Mouse (Mus musculus) brain, adult 2 months (tissue): ENCODE measurements around the gene Carns1.
A peak's percentile ranks its signal among the peaks of the same experiment; 100 is the strongest.
"Not testable (repeated sequence)": the region's sequence is repeated elsewhere in the genome, so short reads cannot be mapped to it uniquely, and the experiment has no call there.

ENCODE experiments used
- DNase-seq: peaks from one replicate; pipeline ENCODE4 v3.0.0; 2011; ENCODE audit warnings: low read depth, low spot score

Carns1 gene

GRCm38 (mm10) chr19:4150567-4151487, 24.5 kb downstream of the Carns1 start:
- no peak for DNase-seq

- no peak for DNase-seq
Observed at GRCm38 (mm10) chr19:4149764-4150461, 25.4 kb downstream of the Carns1 start.

DNA sequence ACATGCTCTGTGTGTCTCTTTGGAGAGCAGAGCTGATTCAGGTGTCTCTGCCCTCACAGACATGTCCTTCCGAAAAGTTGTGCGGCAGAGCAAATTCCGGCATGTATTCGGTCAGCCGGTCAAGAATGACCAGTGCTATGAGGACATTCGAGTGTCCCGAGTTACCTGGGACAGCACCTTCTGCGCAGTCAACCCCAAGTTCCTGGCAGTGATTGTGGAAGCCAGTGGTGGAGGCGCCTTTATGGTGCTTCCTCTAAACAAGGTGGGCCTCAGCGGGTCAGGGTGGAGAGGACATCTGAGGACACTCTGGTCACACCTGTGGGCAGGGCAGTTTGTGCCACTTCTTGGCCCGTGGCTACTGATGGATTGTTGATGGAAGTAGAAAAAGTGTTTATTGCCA, 26.0 kb downstream of the Carns1 start:
- no peak for DNase-seq

DNA sequence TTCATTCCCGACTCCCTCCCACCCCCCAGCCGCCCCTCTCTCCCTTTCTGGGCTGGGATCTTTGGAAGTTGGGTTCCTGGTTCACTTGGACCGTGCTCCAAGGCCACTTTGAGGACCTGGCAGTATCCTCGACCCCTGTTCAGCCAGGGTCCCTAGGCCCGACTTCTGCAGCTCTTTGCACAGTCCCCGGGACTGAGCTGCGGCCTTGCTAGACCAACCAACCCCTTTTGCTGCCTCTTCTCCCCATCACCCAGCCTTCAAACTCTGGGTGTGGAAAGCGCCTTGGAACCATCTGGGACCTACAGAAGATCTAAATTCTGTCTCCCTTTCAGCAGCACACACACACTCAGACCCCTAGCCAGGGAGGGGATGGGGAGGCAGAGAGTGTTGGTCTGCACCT, 26.5 kb downstream of the Carns1 start:
- no peak for DNase-seq

- peak; percentile 96 for DNase-seq
Observed at GRCm38 (mm10) chr19:4148491-4148806, 26.8 kb downstream of the Carns1 start, which contains the start of gene Coro1b. TSS of gene Coro1b (plus strand) at chr19:4148619.

DNA sequence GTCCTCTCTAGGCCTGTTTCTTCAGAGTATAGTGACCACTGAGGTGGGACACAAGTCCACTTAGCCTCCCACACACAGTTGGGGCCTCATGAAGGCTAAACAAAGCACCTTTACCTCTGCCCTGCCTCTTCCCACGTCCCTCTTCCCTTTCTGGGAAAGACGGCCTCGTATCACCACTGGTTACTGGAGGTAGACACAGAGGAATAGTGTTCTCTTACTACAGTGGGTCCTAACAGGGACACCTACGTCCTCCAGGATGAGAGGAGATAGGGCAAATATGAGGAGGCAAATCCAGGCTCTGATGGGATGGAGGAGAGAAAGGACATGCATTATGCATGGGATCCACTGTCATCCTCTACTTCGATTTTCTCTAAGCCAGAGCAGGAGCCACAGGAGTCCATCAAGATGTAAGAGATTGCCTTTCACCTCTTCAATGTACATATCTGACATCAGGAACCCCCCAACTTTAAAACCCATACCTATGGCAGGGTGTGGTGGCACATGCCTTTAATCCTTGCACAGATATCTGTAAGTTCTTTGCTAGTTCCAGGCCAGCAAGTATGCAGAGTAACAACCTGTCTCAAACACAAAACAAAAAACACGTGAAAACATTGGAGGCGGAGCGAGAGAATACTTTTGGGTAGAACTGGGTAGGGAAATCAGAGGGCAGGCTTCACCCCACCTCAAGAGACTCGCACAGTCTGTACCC, 27.3 kb downstream of the Carns1 start:
- no peak for DNase-seq

DNA sequence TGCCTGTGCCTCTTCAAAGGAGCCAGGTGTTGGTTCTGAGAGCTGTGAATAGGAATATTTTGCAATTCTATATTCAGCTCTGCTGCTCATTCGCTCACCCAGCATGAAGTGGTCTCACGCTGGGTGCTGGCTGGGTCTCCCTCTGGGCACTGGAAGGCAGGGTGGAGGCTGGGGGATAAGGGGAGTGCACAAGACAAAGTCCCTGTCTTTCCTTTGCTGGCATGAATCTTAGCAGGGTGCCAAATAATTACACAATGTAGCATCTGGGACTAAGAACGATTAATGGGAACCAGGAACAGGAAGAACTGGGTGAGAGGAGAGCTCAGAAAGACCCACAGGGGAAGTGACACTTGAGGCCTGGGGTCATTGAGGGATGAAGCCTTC, 28.3 kb downstream of the Carns1 start:
- DNase-seq: no peak

GRCm38 (mm10) chr19:4146366-4147021, 28.8 kb downstream of the Carns1 start:
- DNase-seq: no peak

- no peak for DNase-seq
Observed at GRCm38 (mm10) chr19:4145936-4146335, 29.3 kb downstream of the Carns1 start.

GRCm38 (mm10) chr19:4144550-4145498, 30.5 kb downstream of the Carns1 start:
- DNase-seq: no peak

- DNase-seq: no peak
Observed at GRCm38 (mm10) chr19:4143759-4144268, 31.5 kb downstream of the Carns1 start, which contains the start of gene Cabp4. TSS of gene Cabp4 (minus strand) at chr19:4144033.

GRCm38 (mm10) chr19:4142416-4143173, 32.7 kb downstream of the Carns1 start:
- DNase-seq: no peak

GRCm38 (mm10) chr19:4140147-4140546, 35.1 kb downstream of the Carns1 start:
- no peak for DNase-seq

GRCm38 (mm10) chr19:4139446-4139845, 35.8 kb downstream of the Carns1 start, which contains the start of gene Gpr152:
TSS of gene Gpr152 (plus strand) at chr19:4139787.
- no peak for DNase-seq

- no peak for DNase-seq
Observed at GRCm38 (mm10) chr19:4137913-4138312, 37.4 kb downstream of the Carns1 start.

GRCm38 (mm10) chr19:4136463-4136862, 38.8 kb downstream of the Carns1 start:
- no peak for DNase-seq

GRCm38 (mm10) chr19:4135963-4136345, 39.3 kb downstream of the Carns1 start:
- DNase-seq: peak; percentile 48

- not testable (repeated sequence) for DNase-seq
Observed at GRCm38 (mm10) chr19:4135229-4135962, 39.9 kb downstream of the Carns1 start.

DNA sequence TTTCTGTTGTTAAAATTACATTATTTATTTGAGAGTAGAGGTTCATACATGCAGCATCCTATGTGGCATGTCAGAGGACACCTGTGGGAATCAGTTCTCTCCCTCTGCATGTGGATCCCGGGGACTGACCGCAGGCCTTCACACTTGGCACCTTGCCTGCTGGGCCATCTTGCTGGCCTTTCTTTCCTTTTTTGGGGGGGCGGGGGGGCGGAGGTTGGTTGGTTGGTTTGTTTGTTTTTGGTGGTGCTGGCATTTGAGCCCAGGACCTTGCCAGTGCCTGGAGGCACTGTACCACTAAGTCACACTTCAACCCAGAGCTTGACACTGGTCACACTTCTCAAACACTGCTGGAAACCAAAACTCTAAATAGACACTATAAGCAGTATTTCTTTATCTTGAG, 40.9 kb downstream of the Carns1 start:
- DNase-seq: no peak
